Mouse (Mus musculus): ENCODE results near the gene Mcat.

- TF ChIP-seq CTCF (IDR thresholded peaks at IDR 0.05; ENCODE audit: low read depth) (peak; percentile 58), EP300 (optimal IDR thresholded peaks at IDR 0.05) (no peak)
Observed at GRCm38 (mm10) chr15:83531961-83532469, 31.6 kb downstream of the Mcat start.

Measured in stomach, postnatal 0 days (tissue).